35 mouse cellular contexts compared by ENCODE assay signal in the genomic region with DNA sequence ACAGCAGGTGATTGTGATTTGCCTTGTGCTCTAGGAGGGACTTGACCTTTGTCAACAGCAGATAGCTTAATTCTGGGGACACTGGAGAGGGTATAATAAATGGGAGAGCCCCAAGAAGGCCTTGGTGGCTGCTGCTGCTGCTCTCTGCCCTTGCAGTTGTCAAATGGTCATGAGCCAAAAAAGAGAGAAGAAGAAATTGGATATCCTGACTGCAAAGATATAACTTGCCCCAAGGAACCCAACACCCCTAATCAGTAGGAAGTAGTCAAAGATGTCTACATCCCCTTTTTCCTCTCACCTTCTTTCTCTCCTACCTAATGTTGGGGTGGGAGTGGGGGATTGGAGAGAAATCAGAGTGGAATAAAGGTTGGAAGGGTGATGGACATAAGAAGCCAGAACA. TPM values are rescaled to one million over a fixed set of nuclear protein-coding genes. Genes with fewer than 3 reads are reported as not detected.
"Had no signal": no experiment of that assay in that cellular context is flagged by ENCODE, and none has a peak within 500 bp of the region (broad histone marks: within the 10 kb centered on the region; RNA-seq: fewer than 3 reads in every experiment).

No protein-coding gene starts in this region.

- H3K27me3 ChIP-seq: embryonic facial prominence, embryonic 12.5 days; embryonic facial prominence, embryonic 13.5 days; embryonic facial prominence, embryonic 15.5 days; forebrain, embryonic 12.5 days; forebrain, embryonic 13.5 days; forebrain, embryonic 15.5 days had no signal

- H3K36me3 ChIP-seq: embryonic facial prominence, embryonic 10.5 days; embryonic facial prominence, embryonic 12.5 days; embryonic facial prominence, embryonic 13.5 days; embryonic facial prominence, embryonic 15.5 days; forebrain, embryonic 10.5 days; forebrain, embryonic 12.5 days; forebrain, embryonic 15.5 days had no signal

- ATAC-seq: forebrain, embryonic 13.5 days; forebrain, embryonic 14.5 days; forebrain, embryonic 15.5 days; forebrain, embryonic 16.5 days; forebrain, postnatal 0 days had no signal

- H3K9me3 ChIP-seq: embryonic facial prominence, embryonic 10.5 days; embryonic facial prominence, embryonic 12.5 days; embryonic facial prominence, embryonic 13.5 days; embryonic facial prominence, embryonic 15.5 days; forebrain, embryonic 10.5 days; forebrain, embryonic 12.5 days; forebrain, embryonic 13.5 days; forebrain, embryonic 15.5 days had no signal

- H3K4me3 ChIP-seq: embryonic facial prominence, embryonic 10.5 days; embryonic facial prominence, embryonic 12.5 days; embryonic facial prominence, embryonic 13.5 days; embryonic facial prominence, embryonic 15.5 days; erythroblast, embryonic 14.5 days; forebrain, embryonic 10.5 days; forebrain, embryonic 12.5 days; forebrain, embryonic 13.5 days; forebrain, embryonic 15.5 days; gastrocnemius, adult 2 months; heart, adult 2 months had no signal

- H3K4me2 ChIP-seq: embryonic facial prominence, embryonic 12.5 days; embryonic facial prominence, embryonic 13.5 days; embryonic facial prominence, embryonic 15.5 days; forebrain, embryonic 12.5 days; forebrain, embryonic 13.5 days; forebrain, embryonic 15.5 days had no signal

- H3K4me1 ChIP-seq: embryonic facial prominence, embryonic 12.5 days; forebrain, embryonic 12.5 days; forebrain, embryonic 13.5 days; forebrain, embryonic 15.5 days had no signal

- DNase-seq: cerebellum, adult 8-10 months; cerebellum, adult 9-10 months; cerebellum, adult 9-11 months; cerebellum, postnatal 10 days; cerebellum, postnatal 14 days; cerebellum, postnatal 25 days; cerebellum, postnatal 36 days; embryo, embryonic 11 days; forebrain, postnatal 0 days; gastrocnemius, adult 2 months; gastrocnemius, postnatal 10 days; gastrocnemius, postnatal 14 days; gastrocnemius, postnatal 25 days; gastrocnemius, postnatal 36 days; heart, adult 18-20 months; heart, adult 2 months had no signal

- H3K27ac ChIP-seq: embryonic facial prominence, embryonic 10.5 days; embryonic facial prominence, embryonic 12.5 days; embryonic facial prominence, embryonic 13.5 days; embryonic facial prominence, embryonic 15.5 days; forebrain, embryonic 10.5 days; forebrain, embryonic 12.5 days; forebrain, embryonic 13.5 days; forebrain, embryonic 15.5 days; gastrocnemius, adult 2 months; heart, adult 2 months had no signal

- H3K9ac ChIP-seq: embryonic facial prominence, embryonic 12.5 days; embryonic facial prominence, embryonic 13.5 days; embryonic facial prominence, embryonic 15.5 days; forebrain, embryonic 12.5 days; forebrain, embryonic 13.5 days; forebrain, embryonic 15.5 days; forebrain, postnatal 0 days had no signal

RNA-seq across cellular contexts. Expression of gene Tbata, which starts 19.6 kb away (rescaled TPM):
- total RNA-seq: common myeloid progenitor, adult 5-6 weeks; gastrocnemius, adult 18-20 months; gastrocnemius, adult 2 months; gastrocnemius, adult 8-10 months; gastrocnemius, postnatal 10 days; gastrocnemius, postnatal 14 days; gastrocnemius, postnatal 25 days; gastrocnemius, postnatal 4 days; granulocyte monocyte progenitor cell, adult 5-6 weeks; heart, adult 18-20 months; heart, adult 2 months; heart, adult 8-10 months had no signal
- polyA plus RNA-seq: embryonic facial prominence, embryonic 11.5 days; embryonic facial prominence, embryonic 12.5 days; embryonic facial prominence, embryonic 13.5 days; erythroblast, embryonic 14.5 days; forebrain, embryonic 10.5 days; forebrain, embryonic 11.5 days had no signal
